Mouse (Mus musculus) limb, embryonic 14.5 days (tissue): ENCODE measurements around the gene Draxin. TPM values are rescaled to one million over a fixed set of nuclear protein-coding genes. Genes with fewer than 3 reads are reported as not detected.
"Not testable (repeated sequence)": the region's sequence is repeated elsewhere in the genome, so short reads cannot be mapped to it uniquely, and the experiment has no call there.

Experiments used
- ATAC-seq: fragments of 200-750 bp; cut with Nextera tagmentation; 2 replicates; pipeline ENCODE4 v1.8.0; 2017; ENCODE audit warnings: low read depth, moderate number of reproducible peaks, moderate TSS enrichment; ENCODE audit not compliant: low FRiP score
- DNase-seq: peaks from one replicate; pipeline ENCODE4 v3.0.0-alpha.2; 2015; ENCODE audit warnings: low spot score
- H3K27ac ChIP-seq: fragments of 300-500 bp; sonication (generic); replicated peaks from 2 replicates; pipeline ENCODE4 v1.5.1; 2014; ENCODE audit warnings: low read depth, mild to moderate bottlenecking, low read length, moderate library complexity, mixed read lengths
- H3K27me3 ChIP-seq: fragments of 300-500 bp; sonication (generic); 2 replicates; pipeline ENCODE4 v1.6.1; 2014; ENCODE audit warnings: low read length, mixed read lengths; ENCODE audit not compliant: control insufficient read depth, insufficient read depth
- H3K36me3 ChIP-seq: fragments of 300-500 bp; sonication (generic); 2 replicates; pipeline ENCODE4 v1.6.1; 2014; ENCODE audit warnings: mild to moderate bottlenecking, low read length, moderate library complexity, mixed read lengths; ENCODE audit not compliant: control insufficient read depth, insufficient read depth
- H3K4me1 ChIP-seq: fragments of 300-500 bp; sonication (generic); 2 replicates; pipeline ENCODE4 v1.6.1; 2014; ENCODE audit warnings: antibody characterized with exemption, low read length, mixed read lengths; ENCODE audit not compliant: control insufficient read depth, insufficient read depth
- H3K4me2 ChIP-seq: fragments of 300-500 bp; sonication (generic); replicated peaks from 2 replicates; pipeline ENCODE4 v1.6.1; 2014; ENCODE audit warnings: low read depth, mild to moderate bottlenecking, low read length, moderate library complexity; ENCODE audit not compliant: severe bottlenecking
- H3K4me3 ChIP-seq: fragments of 300-500 bp; sonication (generic); replicated peaks from 2 replicates; pipeline ENCODE4 v1.5.1; 2014; ENCODE audit warnings: low read length
- H3K9ac ChIP-seq: fragments of 300-500 bp; sonication (generic); 2 replicates; pipeline ENCODE4 v1.6.1; 2014; ENCODE audit warnings: mild to moderate bottlenecking, low read depth, low read length, moderate library complexity; ENCODE audit not compliant: severe bottlenecking
- H3K9me3 ChIP-seq: fragments of 300-500 bp; sonication (generic); 2 replicates; pipeline ENCODE4 v1.6.1; 2016; ENCODE audit warnings: low read length; ENCODE audit not compliant: control insufficient read depth
- POLR2A ChIP-seq: fragments of 200-500 bp; IDR thresholded peaks from 2 replicates; pipeline ENCODE4 v1.8.0; 2012; ENCODE audit warnings: inconsistent platforms, mild to moderate bottlenecking, moderate library complexity, borderline replicate concordance; ENCODE audit not compliant: insufficient read depth, insufficient read length; ENCODE audit errors: extremely low read depth
- WGBS: fragments of 180-500 bp; shearing (Covaris S2); extraction: QIAGEN DNeasy Blood & Tissue Kit; methylation state at CpG from one replicate; pipeline ENCODE4 v1.1.7; 2014; 5-methylcytosine and 5-hydroxymethylcytosine counted together
- microRNA-seq: library from miRNA; unstranded; fragments of <30 nt; microRNA quantifications from one replicate; pipeline ENCODE4, GENCODE M21; 2016
- polyA plus RNA-seq, 2 experiments: library from polyadenylated mRNA; depleted of rRNA in 1 of 2; stranded (reverse) in 1 of 2; unstranded in 1 of 2; fragments of >200 nt; fragmentation: Nextera tagmentation in 1 of 2; extraction: Ambion mirVana in 1 of 2; gene quantifications; 2 replicates each; pipeline versions ENCODE4 v1.2.1 to v1.2.3; 2012 to 2014

Gene Draxin
- polyA plus RNA-seq, 2 experiments = 0.45 to 1.5 TPM

DNA sequence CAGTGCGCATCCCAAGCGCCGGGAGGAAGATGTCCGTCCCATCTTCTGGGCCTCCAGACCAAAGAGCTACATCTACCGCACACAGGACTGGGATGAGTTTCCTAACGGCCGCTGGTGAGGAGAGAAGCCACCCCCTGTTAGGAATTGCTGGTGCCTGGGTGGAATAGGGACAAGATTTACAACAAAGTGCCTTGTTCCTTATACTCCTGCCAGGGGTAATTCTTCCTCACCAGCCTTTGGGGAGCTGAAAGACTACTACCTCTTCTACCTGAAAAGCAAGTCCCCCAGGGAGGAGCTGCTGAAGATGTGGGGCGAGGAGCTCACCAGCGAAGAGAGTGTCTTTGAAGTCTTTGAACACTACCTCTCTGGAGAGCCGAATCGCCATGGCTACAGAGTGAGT is 78.6 kb downstream of the Draxin start:
- ATAC-seq (no peak), DNase-seq (no peak)
- H3K9ac ChIP-seq = no peak overlapping the region
- 89% methylated on average over 11 of the region's 11 CpGs for WGBS
- no peak overlapping the region for H3K4me3 ChIP-seq
- H3K9me3 ChIP-seq = no peaks in the 10 kb centered on the region
- TF ChIP-seq POLR2A = no peak
- peaks cover 90% of the 10 kb centered on the region for H3K36me3 ChIP-seq
- no peak overlapping the region for H3K4me2 ChIP-seq
- H3K27ac ChIP-seq = no peak overlapping the region
- H3K4me1 ChIP-seq = no peaks in the 10 kb centered on the region
- no peaks in the 10 kb centered on the region for H3K27me3 ChIP-seq

DNA sequence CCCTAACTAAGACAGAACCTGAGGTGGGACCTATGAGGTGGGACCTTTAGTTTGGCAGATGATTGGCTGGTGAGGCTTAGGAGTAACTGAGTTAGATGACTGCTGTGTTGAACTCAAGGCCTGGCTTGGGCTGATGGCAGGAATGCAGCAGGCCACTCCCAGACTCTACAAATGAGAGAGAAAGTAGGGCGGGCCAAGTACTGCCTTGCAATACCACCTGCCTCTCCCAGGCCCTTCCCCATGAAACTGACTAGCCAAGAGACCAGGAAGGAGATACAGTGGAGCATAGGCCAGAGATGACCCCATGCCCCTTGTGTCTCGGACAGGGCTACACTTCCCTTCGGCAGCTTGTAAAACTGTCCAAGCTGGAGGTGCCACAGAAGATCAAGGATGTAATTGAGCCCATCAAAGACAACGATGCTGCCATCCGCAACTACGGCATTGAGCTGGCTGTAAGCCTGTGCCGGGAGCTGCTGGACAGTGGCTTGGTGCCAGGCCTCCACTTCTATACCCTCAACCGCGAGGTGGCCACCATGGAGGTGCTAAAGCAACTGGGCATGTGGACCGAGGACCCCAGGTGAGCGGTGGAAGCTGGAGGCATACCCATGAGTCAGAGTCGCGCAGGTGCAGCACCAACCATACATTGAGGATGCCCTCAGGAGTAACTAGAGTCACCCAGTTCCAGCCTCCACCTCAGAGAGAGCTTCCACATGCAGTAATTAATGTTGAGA is 79.3 kb downstream of the Draxin start:
- Histone ChIP-seq H3K4me2 (no peak overlapping the region), H3K27me3 (no peaks in the 10 kb centered on the region), H3K9me3 (no peaks in the 10 kb centered on the region), H3K27ac (no peak overlapping the region), H3K4me1 (no peaks in the 10 kb centered on the region), H3K4me3 (no peak overlapping the region), H3K9ac (no peak overlapping the region), H3K36me3 (peaks cover 83% of the 10 kb centered on the region)
- no peak for ATAC-seq
- DNase-seq = no peak
- 76% methylated on average over 13 of the region's 13 CpGs for WGBS
- TF ChIP-seq POLR2A = no peak

DNA sequence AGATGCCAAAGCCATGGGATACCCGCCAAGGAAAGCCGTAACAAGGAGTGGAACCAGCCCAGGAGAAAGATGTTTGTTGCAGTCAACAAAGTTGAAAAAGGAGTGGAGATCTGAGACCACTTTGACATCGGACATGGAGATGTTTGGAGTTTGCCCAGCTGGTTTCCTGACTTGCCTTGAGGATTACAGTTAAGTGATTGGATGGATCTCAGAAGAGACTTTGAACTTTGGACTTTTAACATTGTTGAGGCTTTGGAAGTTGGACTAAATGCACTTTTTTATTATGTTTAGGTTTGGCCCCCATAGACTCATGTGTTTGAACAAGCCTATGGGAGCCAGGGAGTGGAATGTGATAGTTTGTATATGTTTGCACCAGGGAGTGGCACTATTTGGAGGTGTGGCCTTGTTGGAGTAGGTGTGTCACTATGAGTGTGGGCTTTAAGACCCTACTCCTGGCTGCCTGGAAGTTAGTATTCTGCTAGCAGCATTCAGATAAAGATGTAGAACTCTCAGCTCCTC is 80.0 kb downstream of the Draxin start:
- H3K4me2 ChIP-seq, DNase-seq, H3K9me3 ChIP-seq, H3K27ac ChIP-seq, H3K4me3 ChIP-seq, ATAC-seq, H3K27me3 ChIP-seq, H3K9ac ChIP-seq, H3K4me1 ChIP-seq: not testable (repeated sequence)
- 91% methylated on average over 3 of the region's 3 CpGs for WGBS
- peaks cover 82% of the 10 kb centered on the region for H3K36me3 ChIP-seq

Small RNA genes within 50 kb of the gene (microRNA-seq; reads per million reads assigned to microRNA genes)
- gene Mir7022 = not detected

Other genes with a start within 250 kb of the Draxin start
- 29.6 and 33.4 TPM in 2 replicates for gene Mfn2, start 226.0 kb downstream of the Draxin start, polyA plus RNA-seq (2012; rRNA removed)
- gene Mfn2, start 226.0 kb downstream of the Draxin start, polyA plus RNA-seq (2014; fragmentation: Nextera tagmentation; extraction: Ambion mirVana) = 29.8 and 30.2 TPM in 2 replicates
- gene Plod1, start 193.9 kb downstream of the Draxin start, polyA plus RNA-seq (2012; rRNA removed) = 104 and 129 TPM in 2 replicates
- gene Plod1, start 193.9 kb downstream of the Draxin start, polyA plus RNA-seq (2014; fragmentation: Nextera tagmentation; extraction: Ambion mirVana) = 93.0 and 103 TPM in 2 replicates
- 63.2 and 88.2 TPM in 2 replicates for gene 2510039O18Rik, start 189.8 kb downstream of the Draxin start, polyA plus RNA-seq (2012; rRNA removed)
- 25.9 and 29.9 TPM in 2 replicates for gene 2510039O18Rik, start 189.8 kb downstream of the Draxin start, polyA plus RNA-seq (2014; fragmentation: Nextera tagmentation; extraction: Ambion mirVana)
- 0.11 TPM in 1 of 2 replicates, not detected in the other for gene Nppb, start 144.9 kb downstream of the Draxin start, polyA plus RNA-seq (2012; rRNA removed)
- gene Nppb, start 144.9 kb downstream of the Draxin start, polyA plus RNA-seq (2014; fragmentation: Nextera tagmentation; extraction: Ambion mirVana) = 0.44 TPM in 1 of 2 replicates, not detected in the other
- 0.33 TPM in 1 of 2 replicates, not detected in the other for gene Nppa, start 130.0 kb downstream of the Draxin start, polyA plus RNA-seq (2012; rRNA removed)
- gene Nppa, start 130.0 kb downstream of the Draxin start, polyA plus RNA-seq (2014; fragmentation: Nextera tagmentation; extraction: Ambion mirVana) = 0.87 and 1.0 TPM in 2 replicates
- gene Clcn6, start 91.9 kb downstream of the Draxin start, polyA plus RNA-seq (2012; rRNA removed) = 22.5 and 28.1 TPM in 2 replicates
- gene Clcn6, start 91.9 kb downstream of the Draxin start, polyA plus RNA-seq (2014; fragmentation: Nextera tagmentation; extraction: Ambion mirVana) = 5.2 and 6.9 TPM in 2 replicates
- gene Mthfr, start 91.6 kb downstream of the Draxin start, polyA plus RNA-seq (2012; rRNA removed) = 37.4 and 44.8 TPM in 2 replicates
- 18.9 and 21.0 TPM in 2 replicates for gene Mthfr, start 91.6 kb downstream of the Draxin start, polyA plus RNA-seq (2014; fragmentation: Nextera tagmentation; extraction: Ambion mirVana)
- 11.0 and 14.6 TPM in 2 replicates for gene Agtrap, start 42.7 kb downstream of the Draxin start, polyA plus RNA-seq (2012; rRNA removed)
- gene Agtrap, start 42.7 kb downstream of the Draxin start, polyA plus RNA-seq (2014; fragmentation: Nextera tagmentation; extraction: Ambion mirVana) = 17.6 and 20.1 TPM in 2 replicates
- 55.9 and 56.9 TPM in 2 replicates for gene Mad2l2, start 314 bp downstream of the Draxin start, polyA plus RNA-seq (2012; rRNA removed)
- 66.0 and 77.8 TPM in 2 replicates for gene Mad2l2, start 314 bp downstream of the Draxin start, polyA plus RNA-seq (2014; fragmentation: Nextera tagmentation; extraction: Ambion mirVana)
- gene Fbxo6, start 21.4 kb upstream of the Draxin start, polyA plus RNA-seq (2012; rRNA removed) = 12.4 and 13.9 TPM in 2 replicates
- 15.5 and 16.4 TPM in 2 replicates for gene Fbxo6, start 21.4 kb upstream of the Draxin start, polyA plus RNA-seq (2014; fragmentation: Nextera tagmentation; extraction: Ambion mirVana)
- gene Fbxo44, start 29.8 kb upstream of the Draxin start, polyA plus RNA-seq (2012; rRNA removed) = 21.1 and 24.7 TPM in 2 replicates
- gene Fbxo44, start 29.8 kb upstream of the Draxin start, polyA plus RNA-seq (2014; fragmentation: Nextera tagmentation; extraction: Ambion mirVana) = 8.1 and 10.8 TPM in 2 replicates
- gene Fbxo2, start 29.9 kb upstream of the Draxin start, polyA plus RNA-seq (2012; rRNA removed) = 4.2 and 4.4 TPM in 2 replicates
- gene Fbxo2, start 29.9 kb upstream of the Draxin start, polyA plus RNA-seq (2014; fragmentation: Nextera tagmentation; extraction: Ambion mirVana) = 4.3 and 6.7 TPM in 2 replicates
- 0.47 and 1.4 TPM in 2 replicates for gene Disp3, start 157.3 kb upstream of the Draxin start, polyA plus RNA-seq (2012; rRNA removed)
- 0.34 and 0.35 TPM in 2 replicates for gene Disp3, start 157.3 kb upstream of the Draxin start, polyA plus RNA-seq (2014; fragmentation: Nextera tagmentation; extraction: Ambion mirVana)